Mouse (Mus musculus) midbrain, embryonic 14.5 days (tissue): ENCODE data around the gene Rab15. TPM values are rescaled to one million over a fixed set of nuclear protein-coding genes. Genes with fewer than 3 reads are reported as not detected.
"Not testable (repeated sequence)": the region's sequence is repeated elsewhere in the genome, so short reads cannot be mapped to it uniquely, and the experiment has no call there.

ENCODE experiments used
- ATAC-seq: fragments of 200-750 bp; cut with Nextera tagmentation; 2 replicates; pipeline ENCODE4 v1.8.0; 2017; ENCODE audit warnings: moderate number of reproducible peaks, moderate library complexity; ENCODE audit not compliant: low FRiP score, low TSS enrichment
- DNase-seq: peaks from one replicate; pipeline ENCODE4 v3.0.0-alpha.2; 2015
- H3K27ac ChIP-seq: fragments of 300-500 bp; sonication (generic); replicated peaks from 2 replicates; pipeline ENCODE4 v1.5.1; 2014; ENCODE audit warnings: mild to moderate bottlenecking, low read depth, low read length, moderate library complexity
- H3K27me3 ChIP-seq: fragments of 300-500 bp; sonication (generic); 2 replicates; pipeline ENCODE4 v1.6.1; 2014; ENCODE audit warnings: low read length, control low read depth, mixed read lengths; ENCODE audit not compliant: control insufficient read depth, insufficient read depth
- H3K36me3 ChIP-seq: fragments of 300-500 bp; sonication (generic); 2 replicates; pipeline ENCODE4 v1.6.1; 2014; ENCODE audit warnings: low read length, control low read depth; ENCODE audit not compliant: control insufficient read depth, insufficient read depth
- H3K4me1 ChIP-seq: fragments of 300-500 bp; sonication (generic); 2 replicates; pipeline ENCODE4 v1.6.1; 2014; ENCODE audit warnings: mild to moderate bottlenecking, antibody characterized with exemption, low read length, control low read depth; ENCODE audit not compliant: control insufficient read depth, insufficient read depth
- H3K4me2 ChIP-seq: fragments of 300-500 bp; sonication (generic); 2 replicates; pipeline ENCODE4 v1.6.1; 2014; ENCODE audit warnings: mild to moderate bottlenecking, low read length, moderate library complexity
- H3K4me3 ChIP-seq: fragments of 300-500 bp; sonication (generic); replicated peaks from 2 replicates; pipeline ENCODE4 v1.5.1; 2014; ENCODE audit warnings: low read depth, low read length
- H3K9ac ChIP-seq: fragments of 300-500 bp; sonication (generic); replicated peaks from 2 replicates; pipeline ENCODE4 v1.6.1; 2014; ENCODE audit warnings: mild to moderate bottlenecking, low read length, moderate library complexity
- H3K9me3 ChIP-seq: fragments of 300-500 bp; sonication (generic); 2 replicates; pipeline ENCODE4 v1.6.1; 2016; ENCODE audit warnings: low read length, control low read depth, mixed read lengths; ENCODE audit not compliant: control insufficient read depth
- WGBS: fragments of 180-500 bp; shearing (Covaris S2); extraction: QIAGEN DNeasy Blood & Tissue Kit; methylation state at CpG from one replicate; pipeline ENCODE4 v1.1.7; 2014; 5-methylcytosine and 5-hydroxymethylcytosine counted together
- polyA plus RNA-seq: library from polyadenylated mRNA; unstranded; fragments of >200 nt; fragmentation: Nextera tagmentation; extraction: Ambion mirVana; gene quantifications from 2 replicates; pipeline ENCODE4 v1.2.1, GENCODE M21; 2014

Gene Rab15
- polyA plus RNA-seq, 1 experiment from 2014 or later = 25.4 TPM

- Histone ChIP-seq H3K4me3 (no peak overlapping the region), H3K27ac (no peak overlapping the region), H3K27me3 (no peaks in the 10 kb centered on the region), H3K9ac (no peak overlapping the region), H3K4me2 (no peak overlapping the region), H3K36me3 (peaks cover 5% of the 10 kb centered on the region; the same call in 1 of the 2 replicates), H3K4me1 (no peaks in the 10 kb centered on the region), H3K9me3 (no peaks in the 10 kb centered on the region)
- WGBS = 93% methylated on average over 7 of the region's 7 CpGs
- ATAC-seq = no peak
- no peak for DNase-seq
These were observed 25.7 kb downstream of the Rab15 start for GRCm38 (mm10) chr12:76796938-76797539.

DNA sequence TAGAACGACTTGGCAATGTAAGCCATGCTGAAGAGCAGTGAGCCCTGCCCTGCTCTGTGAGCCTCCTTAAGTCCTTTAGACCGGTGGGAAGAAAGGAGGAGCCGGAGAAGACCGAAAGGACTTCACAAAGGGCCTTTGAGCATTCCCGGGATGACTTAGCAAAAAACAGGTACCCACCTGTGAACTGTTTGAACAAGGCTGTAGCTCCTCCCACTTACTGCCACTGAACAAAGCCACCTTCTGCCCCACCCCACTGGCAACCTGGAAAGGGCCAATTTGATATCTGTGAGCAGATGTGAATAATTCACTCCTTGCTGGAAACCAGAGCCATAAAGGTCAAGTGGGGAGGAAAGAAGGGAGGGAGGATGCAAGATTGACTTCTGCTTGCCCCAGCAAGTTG is 27.4 kb downstream of the Rab15 start, which contains the start of gene Gpx2:
Gene Gpx2 (minus strand): TSS at position 205 of the 400 bp plus-strand sequence.
- no peak within 1 kb of the TSS for H3K4me3 ChIP-seq
- H3K4me1 ChIP-seq = no peaks in the 10 kb centered on the region
- H3K36me3 ChIP-seq = peaks cover 5% of the 10 kb centered on the region; the same call in 1 of the 2 replicates
- DNase-seq = no peak
- no peak for ATAC-seq
- no peak within 1 kb of the TSS for H3K9ac ChIP-seq
- no peak within 1 kb of the TSS for H3K4me2 ChIP-seq
- 80% methylated on average over 5 of the region's 5 CpGs for WGBS
- no peaks in the 10 kb centered on the region for H3K27me3 ChIP-seq
- no peak within 1 kb of the TSS for H3K27ac ChIP-seq
- H3K9me3 ChIP-seq = no peaks in the 10 kb centered on the region

DNA sequence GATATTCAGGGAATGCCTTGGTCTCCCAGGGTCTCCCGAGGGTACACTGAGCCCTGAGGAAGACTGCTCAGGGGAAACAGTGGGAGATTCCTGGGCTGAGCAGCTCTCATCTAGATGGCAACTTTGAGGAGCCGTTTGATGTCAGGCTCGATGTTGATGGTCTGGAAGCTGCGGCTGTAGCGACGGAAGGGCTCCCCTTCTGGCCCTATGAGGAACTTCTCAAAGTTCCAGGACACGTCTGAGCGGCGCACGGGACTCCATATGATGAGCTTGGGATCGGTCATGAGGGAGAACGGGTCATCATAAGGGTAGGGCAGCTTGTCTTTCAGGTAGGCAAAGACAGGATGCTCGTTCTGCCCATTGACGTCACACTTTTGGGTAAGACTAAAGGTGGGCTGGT is 30.2 kb downstream of the Rab15 start:
- WGBS = 58% methylated on average over 14 of the region's 14 CpGs
- not testable (repeated sequence) for ATAC-seq, H3K4me1 ChIP-seq, DNase-seq, H3K4me2 ChIP-seq, H3K4me3 ChIP-seq, H3K9me3 ChIP-seq, H3K27ac ChIP-seq, H3K27me3 ChIP-seq, H3K9ac ChIP-seq, H3K36me3 ChIP-seq

DNA sequence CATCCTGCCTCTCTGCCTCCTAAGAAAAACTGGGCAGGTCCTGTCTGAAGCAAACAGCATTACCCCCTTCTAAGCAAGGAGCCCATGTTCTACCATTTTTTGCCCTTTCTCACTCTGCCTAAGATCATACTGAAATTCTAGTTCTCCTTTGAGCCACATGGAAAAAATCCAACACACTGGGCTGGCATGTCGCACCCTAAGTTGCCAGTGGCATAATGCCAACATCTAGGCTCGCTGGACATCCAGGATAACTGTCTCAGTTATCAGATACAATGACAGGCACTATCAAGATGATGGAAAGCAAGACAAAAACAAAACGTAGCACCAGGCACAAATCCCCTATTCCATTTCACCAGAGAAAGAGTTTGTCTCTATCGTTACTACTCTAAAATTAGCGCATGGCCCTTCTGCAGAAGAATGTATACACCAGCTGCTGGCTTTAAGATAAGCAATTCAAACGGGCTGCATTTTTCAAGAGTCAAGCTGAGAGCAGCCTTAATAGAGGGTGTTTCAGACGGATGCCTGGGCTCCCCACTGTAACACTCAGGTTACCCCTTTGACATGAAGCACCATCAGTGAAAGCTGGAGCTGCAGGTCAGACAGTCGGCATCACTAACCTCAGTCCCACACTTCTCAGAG is 32.1 kb downstream of the Rab15 start:
- no peak for ATAC-seq
- Histone ChIP-seq H3K4me2 (no peak overlapping the region), H3K27ac (no peak overlapping the region), H3K4me3 (no peak overlapping the region), H3K27me3 (no peaks in the 10 kb centered on the region), H3K36me3 (no peaks in the 10 kb centered on the region), H3K4me1 (no peaks in the 10 kb centered on the region), H3K9me3 (no peaks in the 10 kb centered on the region), H3K9ac (no peak overlapping the region)
- DNase-seq = no peak
- WGBS = 61% methylated on average over 8 of the region's 8 CpGs

- Histone ChIP-seq H3K9ac (no peak overlapping the region), H3K4me1 (no peaks in the 10 kb centered on the region), H3K4me3 (no peak overlapping the region), H3K36me3 (no peaks in the 10 kb centered on the region), H3K27ac (no peak overlapping the region), H3K9me3 (no peaks in the 10 kb centered on the region), H3K4me2 (no peak overlapping the region), H3K27me3 (no peaks in the 10 kb centered on the region)
- no peak for ATAC-seq
- 79% methylated on average over 10 of the region's 10 CpGs for WGBS
- DNase-seq = no peak
These were observed 38.6 kb downstream of the Rab15 start for GRCm38 (mm10) chr12:76784056-76784619.

GRCm38 (mm10) chr12:76780639-76781468 is 41.9 kb downstream of the Rab15 start:
- no peaks in the 10 kb centered on the region for H3K27me3 ChIP-seq
- DNase-seq (peak; percentile 41), ATAC-seq (no peak; the same call in 1 of the 2 replicates)
- H3K4me3 ChIP-seq = no peak overlapping the region
- H3K9me3 ChIP-seq = no peaks in the 10 kb centered on the region
- H3K9ac ChIP-seq = no peak overlapping the region
- WGBS = 51% methylated on average over 12 of the region's 12 CpGs
- H3K4me2 ChIP-seq = no peak overlapping the region
- H3K36me3 ChIP-seq = 0 out of 2 replicates have a peak, but pooled peaks cover 4% of the 10 kb centered on the region
- no peaks in the 10 kb centered on the region for H3K4me1 ChIP-seq
- peak overlapping the region; percentile 15; the same call in 1 of the 2 replicates for H3K27ac ChIP-seq

DNA sequence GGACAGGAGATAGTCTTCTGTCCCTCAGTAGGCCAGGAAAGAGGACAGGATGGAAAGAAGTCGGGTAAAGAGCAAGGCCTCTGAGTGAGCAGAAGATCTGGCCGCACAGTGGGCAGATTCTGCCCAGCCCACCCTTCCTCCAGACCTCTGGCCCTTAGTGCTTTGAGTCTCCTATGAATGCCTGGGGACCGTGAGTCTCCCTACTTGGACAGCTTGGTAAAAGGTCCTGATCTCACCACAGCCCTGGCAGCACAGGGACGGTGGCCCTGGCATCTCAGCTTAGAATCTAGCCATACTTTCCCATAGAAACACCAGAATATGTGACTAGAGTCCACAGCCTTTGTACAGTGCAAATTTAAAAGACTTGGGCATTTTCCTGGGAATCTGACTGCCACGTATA is 42.8 kb downstream of the Rab15 start:
- WGBS = 78% methylated on average over 5 of the region's 5 CpGs
- Histone ChIP-seq H3K27me3 (no peaks in the 10 kb centered on the region), H3K4me2 (no peak overlapping the region), H3K27ac (no peak overlapping the region), H3K4me3 (no peak overlapping the region), H3K36me3 (0 out of 2 replicates have a peak, but pooled peaks cover 4% of the 10 kb centered on the region), H3K4me1 (no peaks in the 10 kb centered on the region), H3K9ac (no peak overlapping the region), H3K9me3 (no peaks in the 10 kb centered on the region)
- no peak for DNase-seq
- ATAC-seq = no peak

DNA sequence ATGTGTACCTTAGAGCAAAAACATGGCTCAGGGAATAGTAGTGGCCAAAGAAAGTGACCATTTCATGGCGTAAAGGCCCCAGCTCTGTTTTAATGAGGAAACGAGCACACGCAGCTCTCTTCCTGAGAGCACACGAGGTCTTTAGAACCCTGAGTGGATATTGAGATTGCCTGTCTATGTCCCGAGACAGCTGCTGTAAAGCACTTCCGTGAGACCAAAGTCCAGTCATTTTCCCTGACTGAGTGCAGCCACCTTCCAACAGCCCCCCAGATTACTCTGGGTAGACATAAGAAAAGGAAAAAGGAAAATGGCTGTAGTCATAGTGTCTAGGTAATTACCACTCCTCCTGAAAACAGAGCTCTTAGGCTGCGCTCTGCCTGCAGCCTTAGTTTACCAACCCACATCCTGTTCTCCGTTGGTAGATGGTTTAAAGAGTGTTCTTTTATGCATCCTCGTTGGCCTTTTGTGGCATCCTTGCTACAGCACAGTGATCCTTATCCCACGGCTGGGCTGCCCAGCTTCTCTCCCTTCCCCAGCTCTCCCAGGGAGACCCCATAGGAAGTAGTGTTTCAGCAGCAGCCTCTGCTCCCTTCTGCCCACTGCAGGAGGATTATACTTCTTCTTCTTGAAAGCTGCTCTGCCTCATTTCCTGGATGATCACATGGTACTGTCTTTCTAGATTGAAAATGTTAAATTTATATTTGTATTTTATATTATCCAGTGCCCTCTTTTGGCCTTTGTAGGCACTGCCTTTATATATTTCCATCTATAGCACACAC is 44.2 kb downstream of the Rab15 start:
- Histone ChIP-seq H3K27me3 (no peaks in the 10 kb centered on the region), H3K9ac (no peak overlapping the region), H3K36me3 (0 out of 2 replicates have a peak, but pooled peaks cover 4% of the 10 kb centered on the region), H3K4me1 (no peaks in the 10 kb centered on the region), H3K27ac (no peak overlapping the region), H3K4me3 (no peak overlapping the region), H3K4me2 (no peak overlapping the region), H3K9me3 (no peaks in the 10 kb centered on the region)
- ATAC-seq = no peak
- WGBS = 88% methylated on average over 10 of the region's 10 CpGs
- DNase-seq = no peak
